Mouse (Mus musculus) cerebellum, adult 2 months (tissue): ENCODE results near the gene Aicda. TPM values are rescaled to one million over a fixed set of nuclear protein-coding genes. Genes with fewer than 3 reads are reported as not detected.
"Not testable (repeated sequence)": the region's sequence is repeated elsewhere in the genome, so short reads cannot be mapped to it uniquely, and the experiment has no call there.

Source experiments
- DNase-seq, 2 experiments: peaks; one replicate each; pipeline ENCODE4 v3.0.0; 2021
- H3K27ac ChIP-seq: fragments of 200-500 bp; 2 replicates; pipeline ENCODE4 v1.5.1; 2012; ENCODE audit warnings: low read length, control low read depth, inconsistent platforms; ENCODE audit not compliant: insufficient read depth
- H3K27me3 ChIP-seq: fragments of 200-500 bp; 2 replicates; pipeline ENCODE4 v1.6.1; 2012; ENCODE audit warnings: inconsistent platforms, mild to moderate bottlenecking, low read length, moderate library complexity; ENCODE audit not compliant: control insufficient read depth, insufficient read depth
- H3K4me1 ChIP-seq: fragments of 200-500 bp; 2 replicates; pipeline ENCODE4 v1.6.1; 2011; ENCODE audit warnings: low read length; ENCODE audit not compliant: control insufficient read depth, insufficient read depth
- H3K4me3 ChIP-seq: fragments of 200-500 bp; replicated peaks from 2 replicates; pipeline ENCODE3; 2011; ENCODE audit warnings: mild to moderate bottlenecking, low read depth, low read length, control low read depth; ENCODE audit not compliant: insufficient read depth
- CTCF ChIP-seq: fragments of 200-500 bp; IDR thresholded peaks from 2 replicates; pipeline ENCODE4 v1.5.1; 2011; ENCODE audit warnings: low read depth, mild to moderate bottlenecking, control low read depth, low read length, moderate library complexity, borderline replicate concordance; ENCODE audit not compliant: insufficient read depth
- POLR2A ChIP-seq: fragments of 200-500 bp; IDR thresholded peaks from 2 replicates; pipeline ENCODE4 v1.6.1; 2011; ENCODE audit warnings: low read length, control low read depth, borderline replicate concordance; ENCODE audit not compliant: insufficient read depth
- WGBS: fragments of 180-500 bp; shearing (Covaris S2); methylation state at CpG from one replicate; pipeline ENCODE4 v1.1.7; 2018; 5-methylcytosine and 5-hydroxymethylcytosine counted together
- polyA plus RNA-seq: library from polyadenylated mRNA; depleted of rRNA; stranded (reverse); fragments of >200 nt; gene quantifications from 2 replicates; pipeline ENCODE4 v1.2.3, GENCODE M21; 2012

The Aicda gene
- polyA plus RNA-seq, 1 experiment, result not detected

GRCm38 (mm10) chr6:122539564-122539963 lies 14.0 kb upstream of the Aicda start:
- Histone ChIP-seq H3K27ac (no peak overlapping the region), H3K27me3 (no peaks in the 10 kb centered on the region), H3K4me3 (no peak overlapping the region), H3K4me1 (no peaks in the 10 kb centered on the region)
- no peak for DNase-seq
- TF ChIP-seq CTCF, result no peak
- TF ChIP-seq POLR2A, result no peak
- WGBS, result 68% methylated on average over 9 of the region's 9 CpGs

DNA sequence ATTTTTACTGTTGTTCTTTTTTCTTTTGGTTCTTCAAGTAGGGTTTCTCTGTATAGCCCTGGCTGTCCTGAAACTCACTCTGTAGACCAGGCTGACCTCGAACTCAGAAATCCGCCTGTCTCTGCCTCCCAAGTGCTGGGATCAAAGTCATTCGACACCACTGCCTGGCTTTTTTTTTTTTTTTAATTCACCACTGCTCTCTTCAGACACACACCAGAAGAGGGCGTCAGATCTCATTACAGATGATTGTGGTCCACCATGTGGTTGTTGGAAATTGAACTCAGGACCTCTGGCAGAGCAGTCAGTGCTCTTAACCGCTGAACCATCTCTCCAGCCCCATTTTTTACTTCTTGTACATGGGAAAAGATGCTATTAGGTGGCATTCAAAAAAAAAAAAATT lies 11.1 kb upstream of the Aicda start:
- not testable (repeated sequence) for H3K27ac ChIP-seq, DNase-seq, H3K27me3 ChIP-seq, H3K4me1 ChIP-seq, H3K4me3 ChIP-seq
- WGBS, result 77% methylated on average over 5 of the region's 5 CpGs

DNA sequence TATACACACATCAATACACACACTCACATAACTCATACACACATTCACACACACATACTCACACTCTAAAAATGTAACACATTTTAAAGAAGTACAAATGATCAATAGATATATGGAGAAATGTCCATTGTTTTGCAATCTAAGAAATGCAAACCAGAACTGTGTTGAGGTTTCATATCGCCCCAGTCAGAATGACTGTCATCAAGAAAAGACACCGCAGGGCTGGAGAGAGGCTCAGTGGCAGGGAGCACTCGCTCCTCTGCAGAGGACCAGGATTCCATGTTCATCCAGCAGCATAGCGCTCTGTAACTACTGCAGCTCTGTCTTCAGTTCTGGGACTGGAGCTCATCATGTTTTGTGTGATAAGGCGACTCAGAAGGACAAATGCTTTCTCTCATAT lies 10.0 kb upstream of the Aicda start:
- Histone ChIP-seq H3K4me3 (no peak overlapping the region), H3K27me3 (no peaks in the 10 kb centered on the region), H3K27ac (no peak overlapping the region), H3K4me1 (no peaks in the 10 kb centered on the region)
- no peak for DNase-seq
- 84% methylated on average over 5 of the region's 5 CpGs for WGBS
- no peak for TF ChIP-seq CTCF

DNA sequence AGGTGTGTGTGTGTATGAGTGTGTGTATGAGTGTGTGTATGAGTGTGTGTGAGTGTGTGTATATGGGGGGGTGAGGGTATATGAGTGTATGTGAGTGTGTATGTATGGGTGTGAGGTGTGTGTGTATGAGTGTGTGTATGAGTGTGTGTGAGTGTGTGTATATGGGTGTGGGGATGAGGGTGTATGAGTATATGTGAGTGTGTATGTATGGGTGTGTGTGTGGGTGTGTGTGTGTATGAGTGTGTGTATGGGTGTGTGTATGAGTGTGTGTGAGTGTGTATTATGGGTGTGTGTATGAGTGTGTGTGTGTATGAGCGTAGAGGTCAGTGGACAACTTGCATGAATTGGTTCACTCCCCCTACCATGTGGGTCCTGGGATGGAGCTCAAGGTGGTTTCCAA lies 8.9 kb upstream of the Aicda start:
- DNase-seq, result no peak
- H3K4me1 ChIP-seq, result no peaks in the 10 kb centered on the region
- H3K4me3 ChIP-seq, result no peak overlapping the region
- no peak for TF ChIP-seq CTCF
- WGBS, result 100% methylated on average over 1 of the region's 1 CpGs
- H3K27ac ChIP-seq, result no peak overlapping the region
- H3K27me3 ChIP-seq, result no peaks in the 10 kb centered on the region

DNA sequence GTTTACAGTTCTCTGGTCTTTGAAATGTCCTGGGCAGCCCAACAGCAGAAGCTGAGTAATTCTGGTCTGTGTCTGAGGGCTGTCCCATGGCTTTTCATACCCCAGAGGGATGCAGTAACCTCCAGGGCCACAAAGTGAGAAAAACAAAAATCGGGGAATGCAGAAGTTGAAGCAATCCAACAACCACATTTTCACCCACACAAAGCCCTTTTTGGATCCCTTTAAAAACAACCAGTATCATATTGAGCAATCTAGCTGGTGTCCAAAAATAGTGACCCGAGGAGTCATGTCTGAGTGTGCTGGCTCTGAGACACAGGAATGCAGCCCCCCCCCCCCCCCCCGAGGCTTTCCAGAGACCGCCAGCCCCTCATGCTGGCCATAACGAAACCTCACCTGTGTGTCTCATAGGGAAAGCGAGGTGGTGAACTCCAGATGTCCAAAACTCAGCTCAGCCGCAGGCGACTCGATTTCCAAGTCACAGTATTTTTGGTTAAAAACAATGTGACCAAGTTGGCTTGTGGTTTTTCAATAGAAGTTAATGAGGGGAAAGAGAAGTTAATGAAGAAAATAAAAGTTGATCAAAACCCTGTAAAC lies 8.2 kb upstream of the Aicda start:
- 74% methylated on average over 9 of the region's 9 CpGs for WGBS
- Histone ChIP-seq H3K27me3 (no peaks in the 10 kb centered on the region), H3K4me1 (no peaks in the 10 kb centered on the region), H3K4me3 (no peak overlapping the region), H3K27ac (no peak overlapping the region)
- TF ChIP-seq CTCF (no peak), POLR2A (no peak)
- DNase-seq, result no peak

DNA sequence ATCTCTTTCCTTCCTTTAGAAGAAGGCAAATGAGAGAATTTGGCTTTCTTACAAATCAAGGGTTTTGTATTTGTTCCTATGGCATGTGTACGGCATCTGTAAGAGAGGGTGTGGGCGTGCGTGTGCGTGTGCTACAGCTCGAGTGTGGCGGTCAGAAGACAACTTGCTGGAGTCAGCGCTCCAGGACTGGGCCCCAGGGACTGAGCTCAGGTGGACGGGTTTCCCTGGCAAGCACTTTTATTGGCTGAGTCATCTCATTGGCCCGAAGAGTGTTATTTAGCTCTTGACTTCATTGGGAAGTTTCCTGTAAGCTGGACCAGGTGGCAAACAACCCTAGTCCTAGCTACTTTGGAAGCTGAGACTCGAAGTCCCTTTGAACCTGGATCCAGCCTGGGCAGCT lies 7.7 kb upstream of the Aicda start:
- H3K4me1 ChIP-seq, result no peaks in the 10 kb centered on the region
- 62% methylated on average over 10 of the region's 10 CpGs for WGBS

DNA sequence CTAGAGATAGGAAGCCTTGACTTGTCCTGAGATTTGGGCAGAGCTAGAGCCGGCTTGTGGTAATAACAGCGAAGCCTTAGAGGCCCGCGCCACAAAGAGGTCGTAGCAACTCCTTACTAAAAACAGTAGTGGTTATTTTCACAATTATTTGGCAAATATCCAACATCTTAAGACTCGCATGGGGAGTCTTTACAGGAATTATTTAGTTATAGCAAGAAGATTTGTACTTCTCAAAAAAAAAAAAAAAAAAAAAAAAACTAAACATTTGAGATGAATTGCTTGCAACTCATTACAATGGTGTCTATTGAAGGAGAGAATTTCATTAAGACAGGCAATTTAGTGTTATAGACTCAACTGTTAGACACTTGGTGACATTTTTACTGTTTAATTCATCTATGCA lies 501 bp downstream of the Aicda start:
- DNase-seq, result no peak
- Histone ChIP-seq H3K4me1 (no peaks in the 10 kb centered on the region), H3K4me3 (no peak overlapping the region), H3K27me3 (no peaks in the 10 kb centered on the region), H3K27ac (no peak overlapping the region)
- TF ChIP-seq CTCF (no peak), POLR2A (no peak)
- WGBS, result 73% methylated on average over 6 of the region's 6 CpGs

More for the DNA sequence above, 7.7 kb upstream of the Aicda start:
- Histone ChIP-seq H3K4me3 (no peak overlapping the region), H3K27ac (no peak overlapping the region), H3K27me3 (no peaks in the 10 kb centered on the region)
- TF ChIP-seq CTCF (no peak), POLR2A (no peak)
- no peak for DNase-seq

DNA sequence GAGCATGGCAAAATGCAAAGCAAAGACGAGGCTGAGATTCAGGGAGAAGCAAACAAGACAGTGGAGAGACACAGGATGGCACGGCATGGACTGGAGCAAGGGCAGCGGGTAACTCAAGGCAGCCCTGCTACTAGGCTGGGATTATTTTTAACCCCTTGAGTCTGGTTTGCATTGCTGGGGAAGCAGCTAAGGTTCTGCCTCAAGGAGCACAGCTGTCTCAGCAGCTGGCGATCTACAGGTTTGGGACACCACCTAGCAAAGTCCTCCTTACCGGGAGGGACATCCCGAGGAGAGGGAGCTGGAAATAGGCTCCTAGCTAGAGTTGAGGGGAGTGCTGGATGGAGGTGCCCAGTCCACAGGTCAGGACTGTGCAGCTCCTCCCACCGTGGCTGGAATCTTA lies 1.7 kb downstream of the Aicda start:
- H3K4me3 ChIP-seq, result no peak overlapping the region
- H3K4me1 ChIP-seq, result no peaks in the 10 kb centered on the region
- H3K27ac ChIP-seq, result no peak overlapping the region
- TF ChIP-seq POLR2A, result no peak
- no peak for TF ChIP-seq CTCF
- WGBS, result 47% methylated on average over 7 of the region's 7 CpGs
- no peaks in the 10 kb centered on the region for H3K27me3 ChIP-seq
- DNase-seq, result no peak

DNA sequence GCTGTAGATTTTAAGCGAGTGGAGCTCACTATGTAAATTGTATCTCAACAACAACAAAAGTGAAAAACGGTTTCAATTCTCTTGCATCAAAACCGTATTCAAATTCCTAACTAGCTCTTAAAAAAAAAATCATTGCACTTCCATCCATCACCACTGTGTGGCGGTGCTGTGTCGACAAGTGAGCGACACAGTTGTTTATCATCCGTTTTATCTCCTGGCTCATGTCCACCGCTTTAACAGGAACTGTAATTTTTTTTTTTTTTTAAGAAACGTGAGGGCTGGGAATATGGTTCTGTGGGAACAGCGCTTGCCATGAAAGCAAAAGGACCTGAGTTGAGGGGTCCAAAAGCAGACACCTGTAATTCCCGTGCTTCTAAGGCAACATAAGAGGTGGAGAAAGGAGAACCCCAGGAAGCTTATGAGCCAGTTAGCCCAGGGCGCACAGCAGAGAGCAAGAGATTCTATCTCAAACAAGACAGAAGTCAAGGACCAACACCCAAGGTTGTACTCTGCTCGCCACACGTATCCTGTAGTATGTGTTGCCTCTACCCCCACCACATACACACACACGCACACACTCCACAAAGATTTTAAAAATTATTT lies 3.5 kb downstream of the Aicda start:
- no peaks in the 10 kb centered on the region for H3K27me3 ChIP-seq
- peak; percentile 45 to 51 for DNase-seq
- TF ChIP-seq CTCF, result peak; percentile 66
- TF ChIP-seq POLR2A, result no peak
- peak overlapping the region; percentile 39 for H3K4me3 ChIP-seq
- H3K27ac ChIP-seq, result no peak overlapping the region
- H3K4me1 ChIP-seq, result no peaks in the 10 kb centered on the region
- 20% methylated on average over 15 of the region's 15 CpGs for WGBS
